Mouse (Mus musculus): ENCODE data around the gene Ank2. TPM values are rescaled to one million over a fixed set of nuclear protein-coding genes. Genes with fewer than 3 reads are reported as not detected.
A peak's percentile ranks its signal among the peaks of the same experiment; 100 is the strongest.

Ank2 gene
- polyA plus RNA-seq, 1 experiment from 2014 or later = 4.9 TPM

DNA sequence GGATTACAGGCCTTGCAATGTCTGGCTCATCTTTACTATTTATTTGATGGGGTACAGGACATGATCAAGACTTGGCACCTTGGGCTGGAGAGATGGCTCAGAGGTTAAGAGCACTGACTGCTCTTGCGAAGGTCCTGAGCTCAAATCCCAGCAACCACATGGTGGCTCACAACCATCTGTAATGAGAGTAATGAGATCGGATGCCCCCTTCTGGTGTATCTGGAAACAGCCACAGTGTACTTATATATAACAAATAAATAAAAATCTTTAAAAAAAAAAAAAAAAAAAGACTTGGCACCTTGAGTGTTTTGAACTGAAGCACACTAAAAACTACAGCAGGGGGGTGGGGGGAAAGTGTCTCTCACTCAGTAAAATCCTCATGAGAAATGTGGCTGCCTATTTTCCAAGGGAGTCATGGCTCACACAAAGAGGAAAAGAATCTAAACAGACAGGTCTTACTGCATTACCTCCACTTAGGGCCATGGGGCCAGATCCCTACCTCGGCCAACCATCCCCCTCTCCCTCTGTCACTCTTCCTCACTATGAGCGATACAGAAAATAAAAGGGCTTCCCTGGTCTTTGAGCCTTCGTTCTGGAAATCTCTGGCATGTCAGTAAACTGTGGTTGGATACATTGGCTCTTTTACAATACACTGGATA lies 41.3 kb downstream of the Ank2 start:
- 29% methylated on average over 5 of the region's 5 CpGs for WGBS (ENCODE audit: insufficient replicate concordance)
- peak overlapping the region; percentile 58; the same call in 1 of the 2 replicates for H3K27ac ChIP-seq
- H3K36me3 ChIP-seq = no peaks in the 10 kb centered on the region
- peaks cover 34% of the 10 kb centered on the region for H3K4me1 ChIP-seq (replicated peaks)
- H3K4me2 ChIP-seq = peak overlapping the region; percentile 58
- H3K27me3 ChIP-seq = no peaks in the 10 kb centered on the region
- DNase-seq (no peak), ATAC-seq (ENCODE audit: low read depth) (peak; percentile 16; the same call in 1 of the 2 replicates)
- peak overlapping the region; percentile 24; the same call in 1 of the 2 replicates for H3K9ac ChIP-seq
- no peaks in the 10 kb centered on the region for H3K9me3 ChIP-seq (replicated peaks)
- peak overlapping the region; percentile 29; the same call in 1 of the 2 replicates for H3K4me3 ChIP-seq (replicated peaks)

- WGBS (ENCODE audit: insufficient replicate concordance) = 73% methylated on average over 4 of the region's 4 CpGs
- H3K4me1 ChIP-seq (replicated peaks) = peaks cover 9% of the 10 kb centered on the region
Measured at GRCm38 (mm10) chr3:127453738-127454137, 45.4 kb downstream of the Ank2 start.

DNA sequence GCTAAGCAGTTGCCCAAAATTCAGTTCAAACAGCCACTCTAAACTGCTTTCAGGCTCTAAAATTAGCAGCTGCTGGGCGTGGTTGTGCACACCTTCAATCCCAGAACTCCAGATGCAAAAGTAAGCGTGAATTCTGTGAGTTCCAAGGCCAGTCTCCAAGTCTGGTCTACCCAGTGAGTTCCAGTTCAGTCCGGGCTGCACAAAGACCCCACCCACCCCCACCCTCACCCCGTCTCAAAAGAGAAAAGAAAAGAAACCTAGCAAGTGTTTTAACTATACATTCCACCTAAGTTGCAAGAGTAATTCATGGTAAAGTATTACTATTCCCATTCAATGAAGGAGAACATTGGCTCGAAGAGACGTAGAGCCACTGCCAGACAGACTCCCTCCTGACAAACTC lies 45.9 kb downstream of the Ank2 start:
- WGBS (ENCODE audit: insufficient replicate concordance) = 64% methylated on average over 6 of the region's 6 CpGs
- DNase-seq (no peak), ATAC-seq (ENCODE audit: low read depth) (no peak)
- Histone ChIP-seq H3K36me3 (no peaks in the 10 kb centered on the region), H3K9me3 (replicated peaks) (no peaks in the 10 kb centered on the region), H3K27ac (no peak overlapping the region), H3K27me3 (no peaks in the 10 kb centered on the region; the same call in 1 of the 2 replicates), H3K4me1 (replicated peaks) (peaks cover 4% of the 10 kb centered on the region), H3K4me3 (replicated peaks) (no peak overlapping the region), H3K4me2 (no peak overlapping the region), H3K9ac (no peak overlapping the region)

More at GRCm38 (mm10) chr3:127453738-127454137, 45.4 kb downstream of the Ank2 start:
- H3K9me3 ChIP-seq (replicated peaks) = no peaks in the 10 kb centered on the region
- DNase-seq (no peak), ATAC-seq (ENCODE audit: low read depth) (no peak)
- no peaks in the 10 kb centered on the region for H3K36me3 ChIP-seq
- H3K9ac ChIP-seq = no peak overlapping the region
- H3K27me3 ChIP-seq = no peaks in the 10 kb centered on the region; the same call in 1 of the 2 replicates
- no peak overlapping the region for H3K4me3 ChIP-seq (replicated peaks)
- no peak overlapping the region for H3K27ac ChIP-seq
- H3K4me2 ChIP-seq = no peak overlapping the region

GRCm38 (mm10) chr3:127452233-127452632 lies 46.9 kb downstream of the Ank2 start:
- Histone ChIP-seq H3K27me3 (no peaks in the 10 kb centered on the region; the same call in 1 of the 2 replicates), H3K4me1 (replicated peaks) (no peaks in the 10 kb centered on the region), H3K9me3 (replicated peaks) (no peaks in the 10 kb centered on the region), H3K4me3 (replicated peaks) (no peak overlapping the region), H3K9ac (no peak overlapping the region), H3K4me2 (no peak overlapping the region), H3K27ac (no peak overlapping the region), H3K36me3 (no peaks in the 10 kb centered on the region)
- no peak for ATAC-seq (ENCODE audit: low read depth)
- DNase-seq = no peak
- 68% methylated on average over 13 of the region's 13 CpGs for WGBS (ENCODE audit: insufficient replicate concordance)

DNA sequence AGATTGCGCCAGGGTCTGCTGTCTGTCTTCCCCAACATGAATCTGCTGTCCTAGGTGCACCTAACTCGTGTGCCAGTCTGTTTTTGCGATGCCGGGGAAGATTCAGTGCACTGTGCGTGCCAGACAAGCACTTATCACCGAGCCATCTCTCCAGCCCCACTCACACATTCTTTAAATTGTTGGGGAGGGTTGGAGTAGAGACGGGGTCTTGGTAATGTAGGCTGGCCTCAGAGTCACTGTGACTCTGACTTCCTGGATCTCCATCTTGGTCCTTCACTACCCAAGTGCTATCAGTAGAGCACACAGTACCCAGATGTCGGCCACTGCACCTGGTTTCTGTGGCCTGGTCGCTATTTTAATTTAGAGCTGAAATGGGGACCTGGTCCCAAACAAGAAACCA lies 47.4 kb downstream of the Ank2 start:
- DNase-seq = no peak
- Histone ChIP-seq H3K4me3 (replicated peaks) (no peak overlapping the region), H3K4me1 (replicated peaks) (no peaks in the 10 kb centered on the region), H3K36me3 (no peaks in the 10 kb centered on the region), H3K9ac (no peak overlapping the region), H3K27me3 (no peaks in the 10 kb centered on the region; the same call in 1 of the 2 replicates), H3K4me2 (no peak overlapping the region), H3K9me3 (replicated peaks) (no peaks in the 10 kb centered on the region), H3K27ac (no peak overlapping the region)
- WGBS (ENCODE audit: insufficient replicate concordance) = 46% methylated on average over 9 of the region's 9 CpGs
- ATAC-seq (ENCODE audit: low read depth) = no peak

DNA sequence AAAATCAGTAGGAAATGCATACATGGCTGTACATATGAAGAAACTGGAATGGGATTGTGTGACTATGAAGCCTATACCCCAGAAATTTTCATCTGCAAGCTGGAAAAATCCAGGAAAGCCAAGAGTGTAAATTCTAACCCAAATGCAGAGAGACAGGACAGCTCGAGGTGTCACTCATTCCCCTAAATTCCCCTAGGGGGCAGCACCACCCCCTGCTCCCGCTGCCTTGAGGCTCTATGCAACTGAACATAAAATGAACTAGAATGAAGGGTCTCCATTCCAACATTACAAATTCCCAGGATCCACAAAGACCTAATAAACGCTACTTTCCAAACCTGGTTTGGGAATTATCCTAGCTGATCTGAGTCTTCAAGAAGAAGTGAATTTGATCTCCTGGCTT lies 48.1 kb downstream of the Ank2 start:
- 8% methylated on average over 3 of the region's 3 CpGs for WGBS (ENCODE audit: insufficient replicate concordance)
- Histone ChIP-seq H3K4me2 (no peak overlapping the region), H3K4me3 (replicated peaks) (no peak overlapping the region), H3K9ac (no peak overlapping the region), H3K9me3 (replicated peaks) (no peaks in the 10 kb centered on the region), H3K4me1 (replicated peaks) (no peaks in the 10 kb centered on the region), H3K27me3 (no peaks in the 10 kb centered on the region; the same call in 1 of the 2 replicates), H3K36me3 (no peaks in the 10 kb centered on the region), H3K27ac (no peak overlapping the region)
- no peak for ATAC-seq (ENCODE audit: low read depth)
- DNase-seq = no peak

GRCm38 (mm10) chr3:127446173-127446572 lies 53.0 kb downstream of the Ank2 start:
- DNase-seq (no peak), ATAC-seq (ENCODE audit: low read depth) (0 out of 2 replicates have a peak, but pooled peaks have one; percentile 50)
- Histone ChIP-seq H3K27ac (no peak overlapping the region), H3K4me1 (replicated peaks) (no peaks in the 10 kb centered on the region), H3K4me3 (replicated peaks) (no peak overlapping the region), H3K9ac (no peak overlapping the region), H3K4me2 (no peak overlapping the region), H3K36me3 (no peaks in the 10 kb centered on the region), H3K9me3 (replicated peaks) (no peaks in the 10 kb centered on the region), H3K27me3 (no peaks in the 10 kb centered on the region; the same call in 1 of the 2 replicates)
- WGBS (ENCODE audit: insufficient replicate concordance) = 34% methylated on average over 5 of the region's 5 CpGs

- 52% methylated on average over 3 of the region's 3 CpGs for WGBS (ENCODE audit: insufficient replicate concordance)
- no peak for ATAC-seq (ENCODE audit: low read depth)
Measured at GRCm38 (mm10) chr3:127433291-127433690, 65.9 kb downstream of the Ank2 start.

GRCm38 (mm10) chr3:127429866-127430265 lies 69.3 kb downstream of the Ank2 start:
- Histone ChIP-seq H3K9me3 (replicated peaks) (no peaks in the 10 kb centered on the region), H3K4me1 (replicated peaks) (no peaks in the 10 kb centered on the region), H3K27me3 (no peaks in the 10 kb centered on the region), H3K36me3 (no peaks in the 10 kb centered on the region), H3K4me3 (replicated peaks) (no peak overlapping the region), H3K9ac (no peak overlapping the region), H3K4me2 (no peak overlapping the region), H3K27ac (no peak overlapping the region)
- DNase-seq = no peak
- 40% methylated on average over 13 of the region's 13 CpGs for WGBS (ENCODE audit: insufficient replicate concordance)
- ATAC-seq (ENCODE audit: low read depth) = no peak

More at GRCm38 (mm10) chr3:127433291-127433690, 65.9 kb downstream of the Ank2 start:
- no peak for DNase-seq
- no peaks in the 10 kb centered on the region for H3K27me3 ChIP-seq
- no peaks in the 10 kb centered on the region for H3K4me1 ChIP-seq (replicated peaks)
- H3K9ac ChIP-seq = no peak overlapping the region
- no peak overlapping the region for H3K27ac ChIP-seq
- H3K9me3 ChIP-seq (replicated peaks) = no peaks in the 10 kb centered on the region
- H3K36me3 ChIP-seq = no peaks in the 10 kb centered on the region
- H3K4me3 ChIP-seq (replicated peaks) = no peak overlapping the region
- H3K4me2 ChIP-seq = no peak overlapping the region

DNA sequence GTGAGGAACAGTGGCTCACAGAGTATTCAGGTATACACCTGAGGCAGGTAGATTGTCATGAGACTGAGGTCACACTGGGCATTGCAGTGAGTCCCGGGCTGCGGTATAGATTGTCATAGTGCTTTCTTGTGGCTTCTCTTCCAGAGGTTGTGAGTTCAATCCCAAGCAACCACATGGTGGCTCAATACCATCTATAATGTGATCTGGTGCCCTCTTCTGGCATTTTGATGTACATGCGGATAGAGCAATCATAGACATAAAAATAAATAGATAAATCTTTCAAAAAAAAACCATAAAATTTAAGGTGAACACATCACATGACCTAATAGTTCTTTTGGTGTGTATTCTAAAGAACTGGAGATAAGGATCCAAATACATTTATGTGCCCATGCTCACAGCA lies 70.6 kb downstream of the Ank2 start:
- DNase-seq (no peak), ATAC-seq (ENCODE audit: low read depth) (no peak)
- Histone ChIP-seq H3K4me1 (replicated peaks) (no peaks in the 10 kb centered on the region), H3K4me2 (no peak overlapping the region), H3K27me3 (no peaks in the 10 kb centered on the region), H3K36me3 (no peaks in the 10 kb centered on the region), H3K9ac (no peak overlapping the region), H3K4me3 (replicated peaks) (no peak overlapping the region), H3K9me3 (replicated peaks) (no peaks in the 10 kb centered on the region), H3K27ac (no peak overlapping the region)
- 78% methylated on average over 3 of the region's 3 CpGs for WGBS (ENCODE audit: insufficient replicate concordance)

- H3K4me3 ChIP-seq (replicated peaks) = no peak overlapping the region
- no peaks in the 10 kb centered on the region for H3K27me3 ChIP-seq
- WGBS (ENCODE audit: insufficient replicate concordance) = 68% methylated on average over 4 of the region's 4 CpGs
- no peak for DNase-seq
- ATAC-seq (ENCODE audit: low read depth) = no peak
- no peak overlapping the region for H3K4me2 ChIP-seq
- no peak overlapping the region for H3K27ac ChIP-seq
- no peaks in the 10 kb centered on the region for H3K9me3 ChIP-seq (replicated peaks)
- H3K4me1 ChIP-seq (replicated peaks) = no peaks in the 10 kb centered on the region
- H3K9ac ChIP-seq = no peak overlapping the region
- no peaks in the 10 kb centered on the region for H3K36me3 ChIP-seq
Measured at GRCm38 (mm10) chr3:127416950-127417349, 82.2 kb downstream of the Ank2 start.

DNA sequence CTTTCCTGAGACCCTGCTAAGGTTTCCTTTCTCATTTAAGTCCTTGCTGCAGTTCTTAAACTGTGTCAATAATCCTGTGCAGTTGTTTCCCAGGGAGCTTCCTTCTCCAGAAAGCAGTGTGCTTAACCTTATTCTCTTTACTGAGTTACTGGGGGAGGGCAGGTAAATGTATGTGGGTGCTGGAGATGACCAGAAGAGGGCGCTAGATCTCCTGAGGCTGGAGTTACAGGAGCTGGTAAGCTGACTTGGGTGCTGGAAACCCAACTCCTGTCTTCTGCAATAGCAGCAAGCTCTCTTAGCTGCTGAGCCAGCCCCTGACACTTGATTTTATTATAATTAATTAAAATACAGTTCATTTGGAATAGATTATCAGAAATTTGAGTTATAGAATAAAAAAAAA lies 84.7 kb downstream of the Ank2 start:
- H3K9me3 ChIP-seq (replicated peaks) = no peaks in the 10 kb centered on the region
- H3K27ac ChIP-seq = no peak overlapping the region
- H3K4me3 ChIP-seq (replicated peaks) = no peak overlapping the region
- ATAC-seq (ENCODE audit: low read depth) (no peak), DNase-seq (no peak)
- H3K27me3 ChIP-seq = no peaks in the 10 kb centered on the region
- H3K4me1 ChIP-seq (replicated peaks) = no peaks in the 10 kb centered on the region
- WGBS (ENCODE audit: insufficient replicate concordance) = 29% methylated on average over 1 of the region's 1 CpGs
- H3K9ac ChIP-seq = no peak overlapping the region
- H3K36me3 ChIP-seq = no peaks in the 10 kb centered on the region
- H3K4me2 ChIP-seq = no peak overlapping the region

Measured in liver, embryonic 13.5 days (tissue).